Mouse (Mus musculus): ENCODE measurements around the gene Reln. TPM values are rescaled to one million over a fixed set of nuclear protein-coding genes. Genes with fewer than 3 reads are reported as not detected.

Gene Reln
- total RNA-seq, 2 experiments from 2014 or later, result 1.2 to 2.5 TPM

GRCm38 (mm10) chr5:22223940-22224339 lies 120.6 kb downstream of the Reln start:
- DNase-seq, result no peak

GRCm38 (mm10) chr5:22208311-22209021 lies 136.0 kb downstream of the Reln start:
- no peak for DNase-seq

DNA sequence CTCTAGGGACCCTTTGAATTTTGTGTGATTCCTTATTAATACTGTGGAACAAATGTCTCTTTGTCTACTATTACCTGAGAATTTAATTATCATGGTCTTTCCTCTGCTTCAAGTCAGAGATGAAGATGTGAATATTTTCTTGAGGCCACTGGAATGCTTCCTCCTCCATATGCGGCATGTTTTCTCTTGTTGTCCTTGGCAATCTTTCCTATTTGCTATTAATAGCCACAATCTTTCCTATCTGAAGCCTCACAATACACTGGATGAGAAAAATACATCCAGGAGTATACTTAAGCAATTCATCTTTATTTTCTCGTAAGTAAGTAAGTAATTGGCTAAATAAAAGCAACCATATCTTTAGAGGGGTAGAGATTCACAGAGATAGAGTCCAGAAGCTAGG lies 146.6 kb downstream of the Reln start:
- DNase-seq, result no peak

GRCm38 (mm10) chr5:22196891-22197290 lies 147.6 kb downstream of the Reln start:
- no peak for DNase-seq

DNA sequence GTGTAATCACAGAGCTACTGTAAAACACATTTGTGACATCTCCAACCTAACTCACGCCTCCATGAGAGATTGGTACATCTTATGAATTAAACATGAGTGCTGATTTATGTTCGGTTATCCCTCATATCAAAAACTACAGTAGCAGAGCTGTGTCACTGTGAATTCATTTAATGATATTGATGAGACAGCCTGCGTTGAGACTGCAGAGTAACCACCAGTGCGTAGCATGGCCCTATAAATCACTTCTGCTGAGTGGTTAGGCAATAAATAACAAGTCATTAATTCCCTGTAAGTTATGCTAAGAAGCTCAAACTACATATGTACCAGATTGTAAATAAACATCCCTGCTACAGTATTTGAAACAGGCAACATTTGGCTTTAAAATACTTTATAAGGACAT lies 148.0 kb downstream of the Reln start:
- no peak for DNase-seq

DNA sequence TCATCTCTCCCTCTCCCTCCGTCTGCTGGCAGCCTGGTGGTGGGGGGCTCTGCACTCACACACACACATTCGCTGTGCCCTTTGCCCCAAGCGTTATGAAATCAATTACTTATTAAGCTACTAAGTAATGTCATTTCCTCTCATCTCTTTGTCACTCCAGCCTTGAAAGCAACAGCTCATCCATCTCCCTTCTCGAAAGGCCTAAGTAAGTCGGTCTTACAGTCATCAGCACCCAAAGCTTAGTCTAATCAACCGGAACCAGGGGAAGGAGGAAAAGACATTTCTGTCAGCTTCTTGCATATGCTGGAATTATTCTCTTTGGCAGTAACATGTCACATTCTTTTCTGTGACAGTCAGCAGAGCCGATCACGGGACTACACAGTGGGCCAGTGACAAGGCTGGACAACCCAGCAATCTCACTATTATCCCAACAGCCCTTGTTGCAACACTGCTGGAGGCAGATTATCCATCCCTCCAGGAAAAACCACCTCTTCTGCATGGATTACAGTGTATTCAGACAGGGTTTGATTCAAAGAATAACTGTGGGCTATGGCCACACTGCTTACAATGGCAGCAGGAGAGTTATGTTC lies 149.1 kb downstream of the Reln start:
- DNase-seq, result no peak

- no peak for DNase-seq
These were observed 152.7 kb downstream of the Reln start for GRCm38 (mm10) chr5:22191784-22192183.

- no peak for DNase-seq
These were observed 154.2 kb downstream of the Reln start for GRCm38 (mm10) chr5:22190333-22190732.

GRCm38 (mm10) chr5:22187599-22187998 lies 156.9 kb downstream of the Reln start:
- DNase-seq, result no peak

DNA sequence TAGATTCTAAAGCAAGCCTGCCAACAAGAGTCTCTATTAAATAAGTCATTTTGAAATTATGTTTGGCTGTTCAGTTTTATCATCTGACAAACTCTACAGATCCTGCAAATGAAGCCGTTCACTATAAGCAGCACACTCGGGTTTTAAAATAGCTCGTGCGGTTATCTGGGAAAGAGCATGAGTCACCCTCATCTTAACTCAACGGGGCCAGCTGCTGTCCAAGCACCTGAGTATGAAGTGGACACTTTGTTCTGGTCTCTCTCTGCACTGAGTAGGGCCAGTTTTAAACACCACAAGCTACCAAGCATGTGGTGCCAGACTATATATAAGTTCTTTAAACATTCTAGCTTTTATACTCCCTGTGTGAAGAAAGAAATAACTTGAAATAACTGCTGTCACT lies 168.0 kb downstream of the Reln start:
- DNase-seq, result no peak

DNA sequence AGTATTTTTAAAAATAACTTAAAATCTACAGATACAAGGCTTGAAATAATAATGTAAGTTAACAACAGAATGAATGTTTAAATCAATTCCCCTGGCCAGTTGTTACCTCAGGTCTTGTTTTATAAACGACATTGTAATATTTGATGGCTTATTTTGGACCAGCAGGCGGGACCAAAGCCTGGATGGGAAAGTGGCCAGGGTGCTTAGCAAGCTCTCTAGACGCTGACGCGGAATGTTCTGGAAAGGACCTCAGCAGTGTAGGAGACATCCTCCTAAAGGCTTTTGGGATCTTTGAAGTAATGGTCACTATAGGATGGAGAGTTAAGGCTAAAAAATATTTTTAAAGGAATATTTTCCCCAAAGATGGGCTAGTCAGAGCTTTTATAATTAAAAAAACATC lies 173.2 kb downstream of the Reln start:
- DNase-seq, result no peak

DNA sequence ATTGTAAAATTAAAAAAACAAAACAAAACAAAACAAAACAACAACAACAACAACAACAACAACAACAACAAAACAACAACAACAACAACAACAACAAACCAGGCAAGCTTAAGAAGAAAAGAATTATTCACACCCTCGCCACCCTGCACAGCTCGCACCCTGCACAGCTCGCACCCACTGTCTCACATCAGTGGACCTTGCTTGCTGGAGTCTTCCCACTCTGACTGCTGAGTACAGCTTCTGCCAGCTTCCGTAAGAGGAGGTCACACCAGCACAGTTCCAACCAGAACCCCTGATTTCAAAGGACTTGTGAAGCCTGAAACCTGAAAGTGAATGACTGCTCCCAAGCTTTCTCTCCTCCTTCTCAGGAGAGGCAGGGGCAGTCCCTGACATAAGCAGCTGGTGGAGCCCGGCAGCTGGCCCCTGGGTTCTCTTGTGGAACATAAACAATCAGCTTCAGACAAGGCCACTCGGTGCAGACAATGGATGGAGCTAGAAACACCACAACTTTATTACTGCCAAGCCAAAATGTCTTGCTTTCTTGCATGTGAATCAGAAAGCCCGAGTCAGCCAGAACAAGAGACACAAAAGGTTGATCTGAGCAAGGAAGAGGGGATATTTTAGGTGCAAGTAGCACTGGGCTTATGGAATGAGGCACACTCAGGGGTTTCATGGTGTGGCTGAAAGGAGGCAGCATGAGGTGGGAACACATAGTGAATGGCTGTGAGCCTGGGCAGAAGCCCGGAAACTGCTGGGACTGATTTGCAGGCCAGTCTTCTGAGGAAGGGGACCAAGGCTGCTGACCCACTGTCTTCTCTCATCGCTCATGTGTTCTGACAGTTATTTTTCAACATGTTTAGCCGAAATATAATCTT lies 180.2 kb downstream of the Reln start:
- DNase-seq, result no peak

DNA sequence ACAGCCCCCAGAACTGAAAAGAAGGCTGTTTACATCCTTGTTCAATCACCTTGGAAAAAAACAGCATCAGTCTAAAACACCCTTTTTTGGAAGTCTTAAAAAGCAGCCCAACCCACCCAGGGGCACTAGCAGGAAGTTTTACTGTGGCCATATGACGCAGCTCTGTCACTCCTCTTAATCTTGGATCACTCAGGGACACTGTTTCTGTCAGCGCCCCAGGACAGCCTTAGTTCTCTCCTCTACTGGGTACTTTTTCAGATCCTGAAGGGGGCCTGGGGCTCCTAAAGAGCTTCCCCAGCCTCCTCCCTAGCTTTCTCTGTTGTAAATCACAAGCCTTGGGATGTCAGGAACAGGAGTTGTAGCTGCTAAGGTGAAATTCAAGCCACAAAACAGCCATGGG lies 183.6 kb downstream of the Reln start:
- peak; percentile 7 to 10 for DNase-seq

- no peak for DNase-seq
These were observed 185.7 kb downstream of the Reln start for GRCm38 (mm10) chr5:22158754-22159153.

DNA sequence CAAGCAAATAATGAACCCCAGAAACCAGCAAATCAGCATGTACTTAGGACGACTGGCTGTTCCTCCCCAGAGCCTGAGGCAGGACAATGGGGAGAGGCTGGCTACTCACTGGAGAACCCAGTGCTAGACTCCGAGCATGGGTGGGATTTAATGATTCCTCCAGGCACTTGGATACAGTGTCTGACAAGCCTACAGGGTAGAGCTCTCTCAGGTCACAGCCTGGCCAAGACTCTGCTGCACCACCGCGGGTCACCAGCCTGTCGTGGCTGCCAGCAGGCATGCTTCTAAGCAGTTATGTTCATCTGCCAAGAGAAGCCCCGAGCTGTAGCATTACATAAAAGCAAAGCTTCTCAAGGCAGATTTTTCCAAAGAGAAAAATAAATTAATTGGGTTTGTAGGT lies 190.9 kb downstream of the Reln start:
- DNase-seq, result no peak

GRCm38 (mm10) chr5:22141821-22142220 lies 202.7 kb downstream of the Reln start:
- DNase-seq, result peak; percentile 63 to 67

- no peak for DNase-seq
These were observed 205.5 kb downstream of the Reln start for GRCm38 (mm10) chr5:22139015-22139414.

DNA sequence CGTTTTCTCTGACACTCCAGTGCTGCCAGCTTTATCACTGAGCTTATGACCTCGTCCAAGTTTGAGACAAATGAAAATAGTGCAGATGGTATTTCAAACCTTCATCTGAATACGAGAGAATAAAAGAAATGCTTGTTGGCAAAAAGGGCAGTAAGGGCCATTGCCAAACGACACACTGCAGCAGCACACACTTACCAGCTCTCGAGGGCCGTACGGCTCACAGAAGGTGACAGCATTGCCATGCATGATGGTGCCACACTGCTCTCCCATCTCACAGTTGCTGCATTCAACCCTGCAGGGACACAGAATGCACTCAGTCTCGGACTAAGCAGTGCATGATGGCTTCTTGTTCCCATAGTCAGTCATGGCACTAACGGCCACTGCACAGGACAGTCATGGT lies 210.1 kb downstream of the Reln start:
- DNase-seq, result no peak

DNA sequence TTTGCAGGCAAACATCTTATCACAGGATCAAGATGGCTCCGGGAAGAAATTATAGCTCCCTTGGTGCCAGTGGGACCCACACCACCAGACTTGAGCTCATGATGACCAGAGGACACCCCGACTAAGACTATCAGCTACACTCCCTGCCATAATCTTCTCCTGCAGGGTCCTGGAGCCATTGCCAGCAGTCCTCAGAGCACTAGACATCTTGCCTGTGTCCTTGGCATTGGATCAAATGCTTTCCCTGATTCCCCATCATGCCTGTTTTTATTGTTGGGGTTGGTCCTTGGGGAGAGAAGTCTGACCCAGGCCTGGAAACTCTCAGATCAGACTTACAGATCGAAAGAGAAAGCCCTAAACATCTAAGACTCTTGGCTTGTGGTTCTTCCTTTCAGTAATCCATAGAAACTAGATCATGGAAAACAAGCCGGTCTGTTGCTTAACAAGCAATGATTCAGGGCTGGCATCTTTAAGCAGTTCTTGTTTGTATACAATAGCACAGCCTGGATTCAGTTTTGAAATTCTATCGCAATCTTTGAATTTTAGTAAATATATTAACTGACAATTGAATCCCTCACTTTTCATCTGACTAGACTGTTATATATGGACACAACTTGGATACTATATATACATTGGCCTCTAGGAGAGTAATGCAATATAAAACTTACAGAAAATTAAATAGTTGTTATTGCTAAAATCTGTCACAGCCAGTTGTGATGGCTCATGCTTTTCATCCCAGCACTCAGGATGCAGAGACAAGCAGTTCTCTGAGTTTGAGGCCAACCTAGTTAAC lies 212.6 kb downstream of the Reln start:
- DNase-seq, result no peak

- no peak for DNase-seq
These were observed 216.9 kb downstream of the Reln start for GRCm38 (mm10) chr5:22127583-22127982.

DNA sequence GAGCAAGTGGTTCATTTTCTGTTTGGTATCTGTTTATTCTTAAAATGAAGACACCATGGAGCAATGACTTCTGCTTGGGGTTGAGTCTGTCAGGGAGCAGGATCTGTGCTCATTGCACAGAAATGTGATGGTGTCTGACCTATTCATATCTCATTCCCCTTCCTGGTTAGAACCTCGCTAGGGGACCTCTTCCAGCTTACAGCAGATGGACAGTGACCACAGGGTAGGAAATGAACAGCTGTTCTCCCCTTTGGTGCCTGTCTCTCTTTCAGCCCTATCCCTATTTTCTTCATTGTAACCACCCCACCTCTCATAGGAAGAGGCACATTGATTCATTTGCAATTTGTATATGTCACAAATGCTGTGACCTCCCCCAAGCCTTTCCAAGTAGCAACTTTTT lies 225.2 kb downstream of the Reln start:
- DNase-seq, result no peak

- DNase-seq, result no peak
These were observed 226.0 kb downstream of the Reln start for GRCm38 (mm10) chr5:22118456-22118855.
